Mouse (Mus musculus) granulocyte monocyte progenitor cell, adult 5-6 weeks (primary cell): ENCODE measurements around the gene Ppp1r3f. TPM values are rescaled to one million over a fixed set of nuclear protein-coding genes. Genes with fewer than 3 reads are reported as not detected.
A peak's percentile ranks its signal among the peaks of the same experiment; 100 is the strongest.

ENCODE experiments used
- ATAC-seq: replicated peaks from 2 replicates; pipeline ENCODE4 v1.8.0; 2016; ENCODE audit warnings: mild to moderate bottlenecking, moderate TSS enrichment, inconsistent platforms; ENCODE audit not compliant: poor library complexity, severe bottlenecking
- total RNA-seq, 2 experiments: library from RNA; stranded (forward) in 1 of 2; stranded (reverse) in 1 of 2; fragments of 200-712, 200-1000 nt in 1 of 2; fragments of >200 nt in 1 of 2; fragmentation: Nextera tagmentation in 1 of 2; gene quantifications; 2 replicates each; pipeline ENCODE4 v1.2.3; 2014 to 2017

Ppp1r3f gene
- total RNA-seq, 2 experiments from 2014 or later = 1.6 to 1.8 TPM

- no peak for ATAC-seq
These were observed 7.7 kb downstream of the Ppp1r3f start for GRCm38 (mm10) chrX:7566352-7566751.

GRCm38 (mm10) chrX:7563076-7563475, 11.0 kb downstream of the Ppp1r3f start:
- peak; percentile 85 for ATAC-seq

GRCm38 (mm10) chrX:7553474-7553873, 20.6 kb downstream of the Ppp1r3f start:
- no peak for ATAC-seq

GRCm38 (mm10) chrX:7524961-7525360, 49.1 kb downstream of the Ppp1r3f start:
- ATAC-seq = no peak

Other genes starting within 250 kb of the Ppp1r3f start
- gene Usp27x, start 198.5 kb downstream of the Ppp1r3f start, total RNA-seq (2014; fragmentation: Nextera tagmentation) = 0.30 and 1.2 TPM in 2 replicates
- gene Usp27x, start 198.5 kb downstream of the Ppp1r3f start, total RNA-seq (2017) = 0.56 and 0.67 TPM in 2 replicates
- not detected in 2 replicates for gene Foxp3, start 639 bp downstream of the Ppp1r3f start, total RNA-seq (2014; fragmentation: Nextera tagmentation)
- not detected in 2 replicates for gene Foxp3, start 639 bp downstream of the Ppp1r3f start, total RNA-seq (2017)
- 37.5 and 38.0 TPM in 2 replicates for gene Ccdc22, start 31.2 kb upstream of the Ppp1r3f start, total RNA-seq (2014; fragmentation: Nextera tagmentation)
- gene Ccdc22, start 31.2 kb upstream of the Ppp1r3f start, total RNA-seq (2017) = 41.4 and 45.7 TPM in 2 replicates
- gene Cacna1f, start 32.8 kb upstream of the Ppp1r3f start, total RNA-seq (2014; fragmentation: Nextera tagmentation) = 0.53 TPM in 1 of 2 replicates, not detected in the other
- gene Cacna1f, start 32.8 kb upstream of the Ppp1r3f start, total RNA-seq (2017) = 0.09 and 0.46 TPM in 2 replicates
- gene Syp, start 64.2 kb upstream of the Ppp1r3f start, total RNA-seq (2014; fragmentation: Nextera tagmentation) = 0.23 and 0.97 TPM in 2 replicates
- 0.13 TPM in 1 of 2 replicates, not detected in the other for gene Syp, start 64.2 kb upstream of the Ppp1r3f start, total RNA-seq (2017)
- 8.4 and 12.5 TPM in 2 replicates for gene Prickle3, start 83.0 kb upstream of the Ppp1r3f start, total RNA-seq (2014; fragmentation: Nextera tagmentation)
- 2.6 and 2.7 TPM in 2 replicates for gene Prickle3, start 83.0 kb upstream of the Ppp1r3f start, total RNA-seq (2017)
- gene Plp2, start 97.1 kb upstream of the Ppp1r3f start, total RNA-seq (2014; fragmentation: Nextera tagmentation) = 51.4 and 73.9 TPM in 2 replicates
- 16.0 and 20.9 TPM in 2 replicates for gene Plp2, start 97.1 kb upstream of the Ppp1r3f start, total RNA-seq (2017)
- not detected in 2 replicates for gene Magix, start 107.0 kb upstream of the Ppp1r3f start, total RNA-seq (2014; fragmentation: Nextera tagmentation)
- 0.17 TPM in 1 of 2 replicates, not detected in the other for gene Magix, start 107.0 kb upstream of the Ppp1r3f start, total RNA-seq (2017)
- gene Gpkow, start 122.8 kb upstream of the Ppp1r3f start, total RNA-seq (2014; fragmentation: Nextera tagmentation) = 18.9 and 21.2 TPM in 2 replicates
- 30.4 and 32.7 TPM in 2 replicates for gene Gpkow, start 122.8 kb upstream of the Ppp1r3f start, total RNA-seq (2017)
- gene Wdr45, start 140.1 kb upstream of the Ppp1r3f start, total RNA-seq (2014; fragmentation: Nextera tagmentation) = 24.1 and 31.2 TPM in 2 replicates
- 22.5 and 27.6 TPM in 2 replicates for gene Wdr45, start 140.1 kb upstream of the Ppp1r3f start, total RNA-seq (2017)
- not detected in 2 replicates for gene Gm45208, start 148.0 kb upstream of the Ppp1r3f start, total RNA-seq (2014; fragmentation: Nextera tagmentation)
- gene Gm45208, start 148.0 kb upstream of the Ppp1r3f start, total RNA-seq (2017) = not detected in 2 replicates
- 4.3 and 16.1 TPM in 2 replicates for gene Praf2, start 154.2 kb upstream of the Ppp1r3f start, total RNA-seq (2014; fragmentation: Nextera tagmentation)
- gene Praf2, start 154.2 kb upstream of the Ppp1r3f start, total RNA-seq (2017) = 2.8 and 6.2 TPM in 2 replicates
- not detected in 2 replicates for gene Ccdc120, start 176.6 kb upstream of the Ppp1r3f start, total RNA-seq (2014; fragmentation: Nextera tagmentation)
- 0.04 and 0.21 TPM in 2 replicates for gene Ccdc120, start 176.6 kb upstream of the Ppp1r3f start, total RNA-seq (2017)
- 17.4 and 27.8 TPM in 2 replicates for gene Tfe3, start 188.3 kb upstream of the Ppp1r3f start, total RNA-seq (2014; fragmentation: Nextera tagmentation)
- gene Tfe3, start 188.3 kb upstream of the Ppp1r3f start, total RNA-seq (2017) = 5.7 and 7.2 TPM in 2 replicates
- 43.6 and 52.5 TPM in 2 replicates for gene Gripap1, start 215.5 kb upstream of the Ppp1r3f start, total RNA-seq (2014; fragmentation: Nextera tagmentation)
- 59.7 and 78.0 TPM in 2 replicates for gene Gripap1, start 215.5 kb upstream of the Ppp1r3f start, total RNA-seq (2017)
- 0.32 and 2.5 TPM in 2 replicates for gene Kcnd1, start 248.0 kb upstream of the Ppp1r3f start, total RNA-seq (2014; fragmentation: Nextera tagmentation)
- gene Kcnd1, start 248.0 kb upstream of the Ppp1r3f start, total RNA-seq (2017) = 0.31 TPM in 1 of 2 replicates, not detected in the other